Mouse (Mus musculus) heart, postnatal 4 days (tissue): Measurements from ENCODE around the gene Fam107b. TPM values are rescaled to one million over a fixed set of nuclear protein-coding genes. Genes with fewer than 3 reads are reported as not detected.

Source experiments
- DNase-seq: peaks from one replicate; pipeline ENCODE4 v3.0.0; 2021
- total RNA-seq, 2 experiments: library from RNA; stranded (reverse); gene quantifications; 2 replicates each; pipeline ENCODE4 v1.2.3; 2021

Gene Fam107b
- total RNA-seq, 2 experiments from 2014 or later: 24.3 to 32.0 TPM

DNA sequence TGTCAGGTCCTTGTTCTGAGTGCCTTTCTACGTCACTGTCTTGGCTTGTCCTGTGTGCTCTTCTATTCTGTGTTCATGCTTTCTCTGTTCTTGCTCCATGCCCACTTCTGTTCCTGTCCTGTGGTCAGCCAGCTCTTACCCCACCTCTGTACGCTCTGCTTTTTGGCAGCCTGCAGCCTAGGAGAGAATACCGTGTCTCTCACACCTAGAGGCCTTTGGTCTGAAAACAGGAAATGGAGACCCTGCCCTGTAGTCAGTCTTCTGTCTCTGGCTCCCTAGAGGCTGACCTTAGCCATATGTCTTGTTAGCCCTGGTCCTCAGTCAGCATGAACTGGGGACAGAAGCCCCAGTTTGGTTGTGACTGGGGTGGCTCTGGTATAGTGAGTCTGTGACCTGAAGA, 170.0 kb downstream of the Fam107b start:
- no peak for DNase-seq

DNA sequence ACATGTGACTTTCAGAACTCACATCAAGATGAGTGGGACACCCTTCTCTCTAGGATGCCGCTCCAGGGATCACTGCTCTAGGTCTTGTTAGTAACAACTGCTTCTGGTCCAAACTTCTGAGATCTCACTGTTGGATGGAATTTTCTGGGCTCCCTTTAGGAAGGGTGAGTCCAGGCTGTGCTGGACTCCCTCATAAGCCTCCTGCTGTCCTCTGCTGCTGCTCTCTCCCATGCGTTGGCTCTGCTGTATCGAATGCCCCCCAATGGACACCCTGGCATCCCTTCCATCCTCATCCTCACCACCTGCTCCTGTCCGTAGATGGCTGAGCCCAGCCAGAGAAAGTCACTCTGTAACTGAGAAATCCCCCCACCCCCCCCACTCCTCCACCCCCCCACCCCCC, 170.4 kb downstream of the Fam107b start:
- DNase-seq: no peak

GRCm38 (mm10) chr2:3742519-3742918, 172.2 kb downstream of the Fam107b start:
- no peak for DNase-seq

DNA sequence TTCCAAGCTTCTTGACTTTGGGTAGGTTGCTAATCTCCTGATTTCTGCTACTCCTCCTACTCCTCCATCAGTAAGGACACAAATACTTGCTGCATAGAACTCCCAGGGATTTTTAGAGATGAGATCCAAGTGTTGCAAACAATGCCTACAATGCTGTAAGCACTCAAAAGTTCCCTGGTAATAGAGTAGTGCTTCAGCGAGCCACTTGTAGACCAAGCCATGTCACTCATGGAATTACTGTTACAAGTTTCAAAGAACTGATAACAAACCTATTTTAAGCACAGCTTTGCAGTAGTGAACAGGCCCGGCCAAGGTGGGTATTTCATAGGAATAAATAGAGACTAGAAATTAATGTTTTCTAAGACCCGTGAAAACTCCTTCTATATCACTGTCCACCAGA, 174.8 kb downstream of the Fam107b start:
- no peak for DNase-seq

DNA sequence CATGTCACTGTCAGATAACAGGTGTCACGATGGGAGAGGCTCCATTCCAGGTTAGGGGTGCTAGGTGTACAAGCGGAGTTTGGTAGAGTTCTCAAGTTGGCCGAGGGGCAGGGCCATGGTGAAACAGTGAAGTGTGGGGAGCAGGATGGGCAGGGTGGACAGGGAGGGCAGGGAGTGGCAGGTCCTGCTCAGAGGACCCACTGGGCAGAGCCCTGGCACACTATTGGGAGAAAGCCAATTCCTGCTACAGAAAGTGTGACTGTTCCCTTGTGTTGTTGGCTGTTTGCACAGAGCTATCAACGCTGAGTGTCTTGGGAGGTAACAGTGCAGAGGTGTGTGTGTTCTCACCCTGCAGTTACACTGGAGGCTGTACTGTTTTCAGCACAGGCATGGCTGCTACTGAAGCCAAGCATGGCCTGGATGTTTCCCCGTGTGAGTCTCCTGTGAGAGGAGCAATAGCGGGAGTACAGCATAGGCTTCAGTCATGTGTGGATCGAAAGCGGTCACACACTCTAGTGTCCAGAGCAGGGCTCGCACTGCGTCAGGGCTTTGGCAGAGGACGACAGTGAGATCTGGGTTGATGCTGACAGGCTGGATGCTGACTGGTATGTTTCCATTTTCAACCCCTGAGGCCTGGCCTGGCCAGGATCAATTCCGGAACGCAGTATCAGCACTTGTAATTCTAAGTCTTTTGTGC, 175.8 kb downstream of the Fam107b start:
- DNase-seq: peak; percentile 38

- DNase-seq: no peak
Observed at GRCm38 (mm10) chr2:3748714-3749503, 178.6 kb downstream of the Fam107b start.

DNA sequence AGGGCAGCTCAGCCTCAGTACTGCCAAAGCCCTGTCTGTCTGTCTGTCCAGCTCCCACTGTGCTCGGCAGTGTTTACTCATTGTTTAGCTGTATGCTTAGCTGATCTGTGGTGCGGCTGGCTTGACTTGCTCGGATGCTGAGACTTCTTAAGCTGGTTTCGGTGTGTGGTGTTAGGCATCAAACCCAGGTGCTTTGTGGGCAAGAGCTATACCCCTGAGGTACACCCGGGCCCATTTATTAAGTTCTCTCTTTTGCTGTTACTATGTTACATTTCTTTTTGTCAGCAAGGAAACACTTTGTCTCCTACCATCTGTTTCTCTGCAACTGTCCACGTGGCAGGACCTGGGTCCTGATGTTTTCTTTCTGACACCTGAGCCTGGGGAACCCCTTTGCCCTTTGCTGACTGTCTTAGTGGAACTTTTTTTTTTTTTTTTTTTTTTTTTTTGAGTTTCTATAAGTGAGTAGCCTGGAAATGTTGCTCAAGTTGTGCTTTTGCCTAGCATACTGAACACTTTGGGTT, 179.3 kb downstream of the Fam107b start:
- DNase-seq: no peak

GRCm38 (mm10) chr2:3750126-3750525, 179.8 kb downstream of the Fam107b start:
- DNase-seq: no peak

DNA sequence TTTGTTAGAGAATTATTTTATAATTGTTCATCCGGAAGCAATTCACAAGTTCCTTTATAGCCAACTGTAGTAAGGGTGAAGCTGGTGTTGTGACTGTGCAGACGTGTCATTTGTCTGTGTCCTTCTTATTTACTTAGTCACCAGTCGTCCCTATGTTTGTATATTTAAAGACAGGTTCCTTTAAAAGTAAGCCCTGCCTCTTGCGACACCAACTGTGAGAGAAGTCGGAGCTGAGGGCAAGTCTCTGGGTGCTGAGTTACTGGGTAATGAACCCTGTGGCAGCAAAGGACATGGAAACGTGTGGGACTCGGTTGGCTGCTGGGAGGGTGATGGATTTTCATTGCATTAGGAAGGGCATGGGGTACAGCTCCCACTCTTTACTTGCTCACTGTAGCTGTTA, 182.1 kb downstream of the Fam107b start:
- DNase-seq: no peak

DNA sequence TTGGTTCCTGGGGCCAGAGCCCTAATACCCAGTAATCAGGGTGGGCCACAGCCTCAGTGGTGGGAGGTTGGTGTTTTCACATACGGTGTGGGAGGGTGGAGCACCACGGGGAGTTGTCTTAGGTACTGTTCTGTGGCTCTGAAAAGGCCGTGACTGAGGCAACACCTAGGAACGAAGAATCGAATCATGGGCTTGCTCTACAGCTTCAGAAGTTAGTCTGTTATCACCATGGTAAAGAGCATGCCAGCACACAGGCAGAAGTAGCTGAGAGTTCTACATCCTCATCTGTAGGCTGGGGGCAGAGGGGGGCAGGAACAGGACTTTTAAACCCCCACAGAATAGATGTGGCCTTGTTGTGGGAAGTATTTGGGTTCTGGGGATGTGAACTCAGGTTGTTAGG, 182.6 kb downstream of the Fam107b start:
- DNase-seq: no peak

DNA sequence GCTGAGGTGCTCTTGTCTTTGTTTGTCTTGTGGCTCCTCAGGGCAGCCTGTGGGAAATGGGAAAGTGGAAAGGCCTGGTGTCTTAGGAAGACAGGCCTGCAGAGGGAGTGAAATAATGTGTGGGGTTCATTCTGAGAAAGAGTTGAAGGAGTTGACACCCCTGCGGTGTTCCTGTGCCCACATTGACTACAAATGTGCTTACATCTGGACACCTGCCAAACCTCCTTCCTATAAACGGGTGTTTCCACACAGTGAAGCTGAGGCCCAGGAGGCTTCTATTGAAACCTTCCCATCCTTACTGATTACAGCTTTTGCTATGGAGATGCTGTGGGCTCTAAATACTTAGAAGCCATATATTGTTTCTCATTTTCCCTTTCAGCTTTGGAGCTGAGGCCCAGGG, 183.5 kb downstream of the Fam107b start:
- no peak for DNase-seq

DNA sequence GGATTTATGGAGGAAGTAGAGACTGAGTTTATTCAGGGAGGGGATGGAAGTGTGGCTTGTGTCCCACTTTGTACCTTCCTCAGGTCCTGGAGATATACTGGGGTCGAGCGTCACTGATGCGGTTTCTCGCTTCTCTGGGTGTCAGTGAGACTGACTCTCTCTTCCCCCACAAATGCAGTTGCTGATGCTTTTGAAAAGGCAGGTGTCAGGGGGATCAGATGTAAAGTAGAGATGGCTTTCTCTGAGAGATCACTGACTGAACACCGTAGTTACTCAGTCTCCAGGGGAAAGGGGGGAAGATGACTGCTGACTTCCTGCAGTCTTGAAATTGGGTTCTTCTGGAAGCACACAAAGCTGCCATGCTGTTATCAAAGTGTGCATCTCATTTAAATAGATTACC, 185.6 kb downstream of the Fam107b start:
- no peak for DNase-seq

- DNase-seq: no peak
Observed at GRCm38 (mm10) chr2:3758406-3758805, 188.1 kb downstream of the Fam107b start.

DNA sequence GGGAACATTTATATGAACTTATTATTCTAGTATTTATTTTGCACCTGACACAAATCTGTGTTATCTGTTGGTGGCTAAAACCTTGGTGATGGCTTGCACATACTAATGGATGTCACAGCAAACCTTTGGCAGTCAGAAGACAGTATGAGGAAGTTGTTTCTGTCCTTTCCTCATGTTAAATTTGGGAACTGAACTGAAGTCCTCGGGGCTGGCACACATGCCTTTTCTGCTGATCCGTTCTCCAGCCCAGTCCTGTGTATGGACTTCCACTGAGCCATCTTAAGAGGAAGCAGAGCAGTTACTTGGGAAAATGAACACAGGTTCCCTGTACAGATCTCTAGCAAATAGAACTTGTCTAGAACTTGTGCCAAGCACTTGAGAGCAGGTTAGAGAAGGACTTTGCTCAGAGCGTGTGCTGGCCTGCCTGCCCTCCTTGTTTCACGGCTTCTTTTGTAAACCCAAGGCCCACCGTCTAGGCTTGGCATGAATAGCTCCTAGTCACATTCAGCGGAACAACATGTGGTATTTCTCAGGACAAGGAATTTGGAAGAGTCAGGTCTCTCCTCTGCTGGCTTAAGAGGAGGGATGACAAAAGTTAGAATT, 190.0 kb downstream of the Fam107b start:
- no peak for DNase-seq

DNA sequence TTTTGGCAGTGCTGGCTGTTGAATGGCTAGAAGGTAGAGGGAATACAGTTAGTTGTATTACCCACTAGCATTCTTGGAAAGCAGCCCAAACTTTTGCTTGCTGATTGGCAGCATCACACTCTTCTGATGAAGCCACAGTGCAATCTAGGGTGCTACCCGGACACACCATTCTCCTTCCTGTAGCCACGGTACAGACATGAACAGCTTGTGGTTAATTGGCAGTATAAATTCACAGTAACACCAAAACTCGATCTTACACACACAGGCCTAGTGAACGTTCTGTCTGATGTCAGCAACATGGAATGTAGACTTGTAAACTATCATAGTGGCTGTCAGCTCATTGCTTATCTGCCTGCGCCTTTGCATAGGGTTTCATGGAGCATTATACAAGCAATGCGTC, 193.8 kb downstream of the Fam107b start:
- DNase-seq: no peak

DNA sequence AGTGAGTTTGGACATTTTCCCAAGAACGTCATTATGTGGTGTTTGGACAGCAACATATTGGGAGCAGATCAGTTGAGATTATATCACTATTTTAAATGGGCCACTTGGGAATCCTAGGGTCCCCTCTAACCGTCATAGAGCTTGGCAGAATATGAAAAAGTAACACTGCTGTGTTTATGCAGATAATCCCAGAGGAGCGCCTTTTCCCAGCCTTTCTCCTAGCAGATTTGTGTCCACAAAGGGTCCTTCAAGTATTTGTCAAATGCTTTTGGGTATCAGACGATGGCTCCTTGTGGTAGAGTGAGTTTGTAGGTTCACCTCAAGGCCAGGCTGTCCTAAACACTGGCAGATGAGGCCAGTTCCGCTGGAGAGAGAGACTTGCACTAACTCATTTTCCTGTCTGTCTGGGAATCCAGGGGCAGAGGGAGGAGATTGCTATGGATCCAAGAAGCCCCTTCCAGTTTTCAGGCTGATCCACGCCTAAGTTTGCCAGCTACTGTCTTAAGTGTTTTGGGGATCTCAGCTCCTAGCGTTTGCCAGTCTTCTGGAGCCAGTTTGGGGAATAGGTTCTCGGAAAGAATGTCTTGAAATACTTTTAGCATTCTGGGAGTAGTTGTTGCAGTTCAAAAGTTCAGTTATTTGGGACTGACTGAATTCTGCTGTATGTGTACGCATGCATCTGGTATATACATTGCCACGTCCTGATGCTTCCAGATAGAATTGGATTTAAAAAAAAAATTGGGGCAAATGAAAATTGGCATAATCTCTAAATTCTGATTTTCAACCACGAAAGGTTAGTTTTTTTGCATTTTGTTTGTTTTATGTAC, 195.9 kb downstream of the Fam107b start:
- no peak for DNase-seq

GRCm38 (mm10) chr2:3769260-3769659, 199.0 kb downstream of the Fam107b start:
- DNase-seq: peak; percentile 84

- no peak for DNase-seq
Observed at GRCm38 (mm10) chr2:3769786-3770318, 199.6 kb downstream of the Fam107b start.

- no peak for DNase-seq
Observed at GRCm38 (mm10) chr2:3770383-3770782, 200.1 kb downstream of the Fam107b start.

DNA sequence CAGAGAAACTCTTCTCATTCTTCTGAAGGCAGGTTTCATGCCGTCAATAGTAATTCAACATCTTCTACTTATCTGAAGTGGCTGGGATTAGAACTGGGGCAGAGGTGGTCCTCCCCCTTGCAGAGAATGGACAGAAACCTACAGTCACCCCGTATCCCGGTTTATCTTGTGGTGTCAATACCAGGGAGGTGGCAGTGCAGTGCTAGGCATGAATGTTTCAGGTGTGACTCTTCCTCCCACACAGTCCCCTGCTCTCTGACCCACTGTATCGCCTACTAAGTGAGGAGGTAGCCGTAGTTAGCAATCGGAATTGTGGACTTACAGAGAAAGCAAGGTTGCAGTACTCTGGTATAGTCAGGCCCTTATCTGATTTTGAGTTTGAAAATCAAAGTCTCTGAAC, 201.2 kb downstream of the Fam107b start:
- no peak for DNase-seq

GRCm38 (mm10) chr2:3773089-3773488, 202.8 kb downstream of the Fam107b start:
- DNase-seq: no peak

DNA sequence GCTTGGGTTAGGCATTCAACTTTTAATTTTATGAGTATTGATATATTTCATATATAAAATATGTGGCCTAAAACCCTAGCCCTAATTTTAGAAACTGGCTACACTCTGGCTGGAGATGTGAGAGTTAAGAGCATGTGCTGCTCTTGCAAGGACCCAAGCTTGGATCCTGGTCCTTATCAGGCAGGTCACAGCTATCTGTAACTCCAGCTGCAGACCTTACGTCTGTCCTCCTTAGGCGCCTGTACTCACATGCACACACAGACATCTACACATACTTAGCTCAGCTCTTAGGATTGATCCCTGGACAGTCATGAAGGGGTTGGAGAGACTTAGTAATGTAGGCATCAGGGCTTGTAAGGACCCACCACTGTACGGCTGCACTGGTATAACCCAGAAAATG, 205.3 kb downstream of the Fam107b start:
- no peak for DNase-seq
